Mouse (Mus musculus): ENCODE data around the gene Fsd1.

DNA sequence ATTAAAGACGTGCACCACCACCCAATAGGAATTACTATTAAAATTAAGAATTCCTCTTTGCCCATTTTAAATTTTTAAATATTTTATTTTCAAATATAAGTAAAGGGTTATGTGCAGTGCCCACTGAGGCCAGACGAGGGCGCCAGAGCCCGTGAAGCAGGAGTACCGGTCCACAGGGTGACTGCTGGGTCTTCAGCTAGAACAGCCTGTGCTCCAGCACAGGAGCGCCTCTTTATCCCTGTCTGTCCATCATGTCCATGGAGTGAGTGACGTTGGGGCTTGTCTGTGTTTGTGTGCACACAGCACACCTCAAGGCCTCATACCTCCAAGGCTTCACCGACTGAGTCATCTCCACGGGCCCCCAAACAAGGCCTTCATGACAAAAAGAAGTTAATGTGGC is 29.1 kb upstream of the Fsd1 start:
- peak; percentile 69 for TF ChIP-seq CTCF (IDR thresholded peaks at IDR 0.05; ENCODE audit: low read depth, low read length)
- TF ChIP-seq GATA1 (IDR thresholded peaks at IDR 0.05; ENCODE audit: borderline replicate concordance, low read length): no peak
- TF ChIP-seq POLR2AphosphoS5 (IDR thresholded peaks at IDR 0.05; ENCODE audit: insufficient replicate concordance, low read depth, low read length): no peak
- no peak for TF ChIP-seq TAL1 (conservative IDR thresholded peaks at IDR 0.05; ENCODE audit: low read depth, low read length)
